Mouse (Mus musculus) liver, embryonic 15.5 days (tissue): ENCODE data around the gene Commd7. TPM values are rescaled to one million over a fixed set of nuclear protein-coding genes. Genes with fewer than 3 reads are reported as not detected.

ENCODE experiments used
- ATAC-seq: fragments of 200-750 bp; cut with Nextera tagmentation; 2 replicates; pipeline ENCODE4 v1.8.0; 2017; ENCODE audit warnings: moderate number of reproducible peaks, mild to moderate bottlenecking, moderate library complexity; ENCODE audit not compliant: insufficient read depth
- H3K27ac ChIP-seq: fragments of 300-500 bp; sonication (generic); replicated peaks from 2 replicates; pipeline ENCODE4 v1.5.1; 2015; ENCODE audit warnings: mild to moderate bottlenecking, inconsistent platforms
- H3K27me3 ChIP-seq: fragments of 300-500 bp; sonication (generic); 2 replicates; pipeline ENCODE4 v1.6.1; 2015; ENCODE audit warnings: mild to moderate bottlenecking, inconsistent platforms
- H3K36me3 ChIP-seq: fragments of 300-500 bp; sonication (generic); replicated peaks from 2 replicates; pipeline ENCODE4 v1.6.1; 2015; ENCODE audit warnings: moderate library complexity, mild to moderate bottlenecking, inconsistent platforms
- H3K4me1 ChIP-seq: fragments of 300-500 bp; sonication (generic); replicated peaks from 2 replicates; pipeline ENCODE4 v1.6.1; 2015; ENCODE audit warnings: inconsistent platforms
- H3K4me2 ChIP-seq: fragments of 300-500 bp; sonication (generic); 2 replicates; pipeline ENCODE4 v1.6.1; 2015; ENCODE audit warnings: moderate library complexity, mild to moderate bottlenecking, inconsistent platforms
- H3K4me3 ChIP-seq: fragments of 300-500 bp; sonication (generic); replicated peaks from 2 replicates; pipeline ENCODE4 v1.5.1; 2015; ENCODE audit warnings: mild to moderate bottlenecking, inconsistent platforms
- H3K9ac ChIP-seq: fragments of 300-500 bp; sonication (generic); 2 replicates; pipeline ENCODE4 v1.6.1; 2015; ENCODE audit warnings: moderate library complexity, mild to moderate bottlenecking, inconsistent platforms
- H3K9me3 ChIP-seq: fragments of 300-500 bp; sonication (generic); replicated peaks from 2 replicates; pipeline ENCODE4 v1.6.1; 2016; ENCODE audit warnings: inconsistent platforms
- WGBS: fragments of 180-500 bp; shearing (Covaris S2); methylation state at CpG from one replicate; pipeline ENCODE4 v1.1.7; 2015; ENCODE audit warnings: mixed read lengths; ENCODE audit not compliant: insufficient replicate concordance; 5-methylcytosine and 5-hydroxymethylcytosine counted together
- polyA plus RNA-seq: library from polyadenylated mRNA; unstranded; fragments of >200 nt; fragmentation: Nextera tagmentation; extraction: Ambion mirVana; gene quantifications from 2 replicates; pipeline ENCODE4 v1.2.1, GENCODE M21; 2015

Commd7 gene
- polyA plus RNA-seq, 1 experiment from 2014 or later = 28.2 TPM

DNA sequence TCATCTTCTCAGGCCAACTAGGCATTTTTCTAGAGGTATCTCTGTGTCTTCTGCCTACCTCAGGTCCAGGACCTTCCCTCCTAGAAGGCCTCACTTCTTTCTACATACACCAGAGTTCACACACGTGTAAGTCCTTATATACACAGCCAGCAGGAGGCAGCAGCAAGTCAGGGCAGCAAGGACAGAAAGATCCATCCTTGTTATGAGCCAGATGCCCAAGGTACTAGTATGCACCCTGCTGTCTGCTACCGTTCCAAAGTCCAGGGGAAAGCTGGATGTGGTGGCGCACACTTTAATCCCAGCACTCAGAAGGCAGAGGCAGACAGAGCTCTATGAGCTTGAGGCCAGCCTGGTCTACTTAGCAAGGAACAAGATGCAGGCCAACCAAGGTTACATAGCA lies 26.2 kb downstream of the Commd7 start:
- 71% methylated on average over 3 of the region's 3 CpGs for WGBS
- peak overlapping the region; percentile 94; the same call in 1 of the 2 replicates for H3K27ac ChIP-seq

DNA sequence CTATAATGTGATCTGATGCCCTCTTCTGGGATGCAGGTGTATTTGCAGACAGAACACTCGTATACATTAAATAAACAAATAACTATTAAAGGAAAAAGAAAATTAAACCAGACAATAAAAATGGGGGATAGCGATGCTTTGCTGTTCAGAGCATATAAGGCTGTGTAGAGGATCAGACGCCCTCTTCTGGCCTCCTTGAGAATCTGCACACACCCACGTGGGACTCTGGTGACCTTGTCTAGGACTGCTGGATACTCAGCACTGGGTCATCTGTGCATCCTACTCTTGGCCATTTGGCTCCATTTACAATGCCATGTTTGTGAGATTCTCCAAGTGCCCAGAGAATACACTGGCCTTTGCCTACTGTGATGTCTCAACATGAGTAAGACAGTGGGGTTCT lies 28.9 kb downstream of the Commd7 start:
- no peak for ATAC-seq
- Histone ChIP-seq H3K4me2 (no peak overlapping the region), H3K4me3 (no peak overlapping the region), H3K9me3 (no peaks in the 10 kb centered on the region), H3K4me1 (peaks cover 55% of the 10 kb centered on the region), H3K9ac (no peak overlapping the region), H3K27me3 (no peaks in the 10 kb centered on the region), H3K36me3 (no peaks in the 10 kb centered on the region), H3K27ac (0 out of 2 replicates have a peak overlapping the region, but pooled peaks have one; percentile 5)
- 34% methylated on average over 4 of the region's 4 CpGs for WGBS

More for the DNA sequence above, 26.2 kb downstream of the Commd7 start:
- peaks cover 67% of the 10 kb centered on the region for H3K4me1 ChIP-seq
- no peaks in the 10 kb centered on the region for H3K27me3 ChIP-seq
- no peak for ATAC-seq
- H3K4me2 ChIP-seq = no peak overlapping the region
- no peak overlapping the region for H3K4me3 ChIP-seq
- no peaks in the 10 kb centered on the region for H3K9me3 ChIP-seq
- no peak overlapping the region for H3K9ac ChIP-seq
- H3K36me3 ChIP-seq = no peaks in the 10 kb centered on the region

DNA sequence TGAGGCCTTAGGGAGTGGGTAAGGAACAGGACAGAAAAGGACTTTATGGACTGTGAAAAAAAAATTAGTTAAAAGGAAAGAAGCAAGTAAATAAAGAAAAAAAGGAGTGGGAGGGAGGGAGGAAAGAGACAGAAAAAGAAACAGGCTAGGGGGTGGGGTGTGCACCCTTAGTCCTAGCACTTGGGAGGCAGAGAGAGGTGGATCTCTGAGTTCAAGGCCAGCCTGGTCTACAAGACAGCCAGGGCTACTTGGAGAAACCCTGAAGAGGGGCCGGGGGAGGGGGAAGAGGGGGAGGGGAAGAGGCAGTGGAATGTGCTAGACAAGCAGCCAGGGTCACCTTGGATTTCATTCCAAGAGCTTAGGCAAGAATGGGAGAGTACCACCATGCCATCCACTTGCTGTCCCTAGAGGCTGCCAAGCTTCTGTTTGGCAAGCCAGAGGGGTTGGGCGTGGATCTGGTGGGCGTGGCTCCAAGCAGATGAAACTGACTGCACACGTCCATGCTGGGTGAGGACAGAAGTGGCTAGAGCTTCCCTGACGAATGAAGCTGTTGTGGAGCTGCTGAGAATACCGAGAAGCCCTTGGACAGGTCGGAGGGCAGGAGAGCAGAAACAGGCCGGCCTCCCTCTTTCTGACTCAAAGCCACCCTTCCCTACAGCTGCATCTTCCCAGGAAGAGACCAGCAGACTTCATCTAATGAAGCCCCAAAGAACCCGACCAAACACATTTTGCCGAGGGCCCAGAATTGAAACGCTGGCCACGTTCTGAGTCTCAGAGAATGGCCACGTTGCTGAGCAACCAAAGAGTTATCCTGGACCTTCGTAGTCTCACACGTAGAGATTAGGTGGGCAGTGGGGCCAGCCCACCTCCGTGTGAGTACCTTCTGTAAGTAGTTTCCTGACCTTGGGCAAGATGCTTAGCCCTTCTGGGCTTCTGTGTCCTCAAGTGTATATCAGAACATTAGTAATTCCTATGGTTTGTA lies 31.6 kb downstream of the Commd7 start:
- Histone ChIP-seq H3K4me1 (peaks cover 37% of the 10 kb centered on the region), H3K9ac (0 out of 2 replicates have a peak overlapping the region, but pooled peaks have one; percentile 15)
- 47% methylated on average over 16 of the region's 16 CpGs for WGBS

DNA sequence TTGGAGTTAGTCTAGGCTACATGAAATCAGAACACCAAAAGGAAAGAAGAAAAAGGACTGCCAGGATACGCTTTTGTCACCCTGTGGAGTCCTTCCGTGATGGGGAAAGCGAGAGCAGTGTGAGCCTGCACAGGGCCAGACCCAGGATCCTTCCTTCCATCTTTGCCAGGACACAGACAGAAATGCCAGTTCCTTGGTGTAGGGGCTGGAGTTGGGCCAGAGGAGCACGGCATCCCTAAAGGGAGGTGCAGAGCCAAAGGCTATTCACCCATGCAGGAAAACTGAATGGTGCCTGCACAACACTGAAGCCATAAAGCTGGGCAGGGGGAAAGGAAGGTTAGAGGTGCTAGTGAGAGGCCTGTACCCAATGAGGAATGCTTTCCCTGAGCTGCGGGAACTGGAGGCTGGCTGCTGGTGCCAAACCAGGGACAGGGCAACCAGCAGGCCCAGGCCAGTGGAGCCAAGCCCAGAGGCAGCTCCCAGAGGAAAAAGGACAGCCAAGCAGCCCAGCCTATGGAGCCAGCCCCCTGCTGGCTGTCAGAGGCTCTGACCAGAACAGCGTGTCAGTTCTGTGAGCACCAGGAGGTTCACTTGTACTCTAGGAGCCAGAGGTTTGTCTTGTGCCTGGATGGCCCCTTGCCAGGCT lies 32.4 kb downstream of the Commd7 start:
- 55% methylated on average over 6 of the region's 6 CpGs for WGBS
- H3K27me3 ChIP-seq = no peaks in the 10 kb centered on the region
- no peak overlapping the region for H3K4me3 ChIP-seq
- H3K4me2 ChIP-seq = no peak overlapping the region
- no peak overlapping the region for H3K27ac ChIP-seq
- peaks cover 36% of the 10 kb centered on the region for H3K4me1 ChIP-seq
- no peaks in the 10 kb centered on the region for H3K36me3 ChIP-seq
- ATAC-seq = peak; percentile 52; the same call in 1 of the 2 replicates
- 0 out of 2 replicates have a peak overlapping the region, but pooled peaks have one; percentile 1 for H3K9ac ChIP-seq
- no peaks in the 10 kb centered on the region for H3K9me3 ChIP-seq

More for the DNA sequence above, 31.6 kb downstream of the Commd7 start:
- ATAC-seq = peak; percentile 77
- peak overlapping the region; percentile 43 for H3K4me2 ChIP-seq
- H3K9me3 ChIP-seq = no peaks in the 10 kb centered on the region
- H3K27me3 ChIP-seq = no peaks in the 10 kb centered on the region
- no peaks in the 10 kb centered on the region for H3K36me3 ChIP-seq
- no peak overlapping the region for H3K4me3 ChIP-seq
- peak overlapping the region; percentile 45; the same call in 1 of the 2 replicates for H3K27ac ChIP-seq

DNA sequence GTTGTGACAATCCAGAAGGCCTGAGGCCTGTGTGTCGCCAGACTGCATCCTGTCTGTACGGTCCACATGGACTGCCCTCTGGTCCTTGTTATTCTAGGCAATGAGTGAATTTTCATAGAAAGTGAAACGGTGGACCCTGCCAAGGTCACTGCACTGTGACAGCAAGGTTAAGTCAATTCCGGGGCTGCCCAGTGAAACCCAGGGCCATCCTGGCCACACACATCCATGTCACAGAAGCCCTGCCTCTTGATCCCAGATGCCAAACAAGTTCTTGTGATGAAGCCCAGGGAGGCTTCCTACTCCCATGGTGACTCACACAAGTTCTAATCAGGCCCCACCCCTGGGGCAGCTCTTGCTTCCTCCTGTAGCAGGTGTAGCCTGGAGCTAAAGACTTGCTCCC lies 35.0 kb downstream of the Commd7 start:
- WGBS = 63% methylated on average over 4 of the region's 4 CpGs
- Histone ChIP-seq H3K9ac (no peak overlapping the region), H3K27me3 (no peaks in the 10 kb centered on the region), H3K9me3 (no peaks in the 10 kb centered on the region), H3K36me3 (no peaks in the 10 kb centered on the region), H3K4me3 (no peak overlapping the region), H3K4me2 (no peak overlapping the region), H3K4me1 (peaks cover 38% of the 10 kb centered on the region), H3K27ac (no peak overlapping the region)
- ATAC-seq = peak; percentile 21; the same call in 1 of the 2 replicates

DNA sequence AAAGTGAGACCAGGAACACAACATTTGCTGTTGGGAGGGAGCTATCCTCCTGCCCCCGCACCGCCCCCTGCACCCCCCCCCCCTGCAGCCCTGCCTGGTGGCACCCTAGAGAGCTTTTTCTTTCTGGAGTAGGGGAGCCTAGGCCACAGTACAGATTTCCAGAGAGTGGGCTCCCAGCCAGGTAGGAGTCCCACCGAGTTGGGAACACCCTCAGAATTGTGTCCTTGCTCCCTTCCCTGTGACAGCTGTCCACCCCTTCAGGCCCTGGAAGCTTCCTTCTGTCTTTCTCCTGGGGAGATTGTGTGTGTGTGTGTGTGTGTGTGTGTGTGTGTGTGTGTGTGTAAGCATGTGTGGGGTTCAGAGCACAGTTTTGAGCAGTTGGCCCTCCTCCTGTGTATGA lies 35.6 kb downstream of the Commd7 start:
- 77% methylated on average over 3 of the region's 3 CpGs for WGBS
- Histone ChIP-seq H3K9me3 (no peaks in the 10 kb centered on the region), H3K36me3 (no peaks in the 10 kb centered on the region), H3K4me1 (peaks cover 44% of the 10 kb centered on the region), H3K4me3 (no peak overlapping the region), H3K9ac (no peak overlapping the region), H3K27ac (no peak overlapping the region), H3K4me2 (no peak overlapping the region), H3K27me3 (no peaks in the 10 kb centered on the region)
- ATAC-seq = no peak

DNA sequence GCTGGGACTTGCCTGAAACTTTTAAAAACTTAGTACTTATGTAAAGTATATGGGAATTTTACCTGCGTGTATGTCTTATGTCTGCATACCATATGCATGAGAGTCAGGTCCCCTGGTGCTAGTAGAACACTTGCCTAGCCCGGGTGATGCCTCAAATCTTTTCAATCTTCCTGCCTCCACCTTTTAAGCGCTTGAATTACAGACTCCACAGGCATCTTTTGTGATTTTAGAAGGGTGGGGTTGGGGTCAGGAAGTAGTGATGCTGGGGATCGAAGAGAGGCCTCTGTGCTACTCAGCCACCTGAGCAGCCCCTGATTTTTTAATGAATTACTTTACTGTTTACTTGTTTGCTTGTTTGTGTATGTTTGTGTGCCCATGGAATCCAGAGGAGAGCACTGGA lies 37.6 kb downstream of the Commd7 start:
- ATAC-seq = no peak
- H3K36me3 ChIP-seq = no peaks in the 10 kb centered on the region
- no peak overlapping the region for H3K4me3 ChIP-seq
- H3K4me1 ChIP-seq = peaks cover 28% of the 10 kb centered on the region
- no peaks in the 10 kb centered on the region for H3K9me3 ChIP-seq
- H3K4me2 ChIP-seq = no peak overlapping the region
- no peaks in the 10 kb centered on the region for H3K27me3 ChIP-seq
- H3K27ac ChIP-seq = no peak overlapping the region
- 60% methylated on average over 4 of the region's 4 CpGs for WGBS
- H3K9ac ChIP-seq = no peak overlapping the region

DNA sequence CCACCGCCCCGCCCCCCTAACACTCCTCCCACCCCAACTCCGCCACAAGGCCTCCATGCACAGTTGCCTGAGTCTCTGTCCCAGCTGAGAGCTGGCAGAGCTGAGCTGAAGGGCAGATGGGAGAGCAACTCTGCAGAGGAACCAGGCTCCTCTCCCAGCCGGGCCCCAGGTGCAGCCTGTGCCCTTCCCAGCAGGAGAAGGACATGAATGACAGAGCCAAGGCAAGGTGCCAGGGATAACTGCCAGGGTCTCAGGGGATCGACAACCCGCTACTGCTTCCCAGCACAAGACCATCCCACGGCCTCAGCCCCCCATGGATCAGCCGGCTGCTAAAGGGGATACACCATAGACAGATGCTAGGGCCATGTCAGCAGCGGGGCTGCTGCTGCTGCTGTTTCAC lies 39.4 kb downstream of the Commd7 start:
- Histone ChIP-seq H3K27ac (peak overlapping the region; percentile 82), H3K9me3 (no peaks in the 10 kb centered on the region), H3K4me3 (no peak overlapping the region), H3K4me2 (no peak overlapping the region), H3K9ac (no peak overlapping the region), H3K27me3 (no peaks in the 10 kb centered on the region), H3K36me3 (no peaks in the 10 kb centered on the region), H3K4me1 (peaks cover 30% of the 10 kb centered on the region)
- 67% methylated on average over 9 of the region's 9 CpGs for WGBS
- peak; percentile 21; the same call in 1 of the 2 replicates for ATAC-seq

DNA sequence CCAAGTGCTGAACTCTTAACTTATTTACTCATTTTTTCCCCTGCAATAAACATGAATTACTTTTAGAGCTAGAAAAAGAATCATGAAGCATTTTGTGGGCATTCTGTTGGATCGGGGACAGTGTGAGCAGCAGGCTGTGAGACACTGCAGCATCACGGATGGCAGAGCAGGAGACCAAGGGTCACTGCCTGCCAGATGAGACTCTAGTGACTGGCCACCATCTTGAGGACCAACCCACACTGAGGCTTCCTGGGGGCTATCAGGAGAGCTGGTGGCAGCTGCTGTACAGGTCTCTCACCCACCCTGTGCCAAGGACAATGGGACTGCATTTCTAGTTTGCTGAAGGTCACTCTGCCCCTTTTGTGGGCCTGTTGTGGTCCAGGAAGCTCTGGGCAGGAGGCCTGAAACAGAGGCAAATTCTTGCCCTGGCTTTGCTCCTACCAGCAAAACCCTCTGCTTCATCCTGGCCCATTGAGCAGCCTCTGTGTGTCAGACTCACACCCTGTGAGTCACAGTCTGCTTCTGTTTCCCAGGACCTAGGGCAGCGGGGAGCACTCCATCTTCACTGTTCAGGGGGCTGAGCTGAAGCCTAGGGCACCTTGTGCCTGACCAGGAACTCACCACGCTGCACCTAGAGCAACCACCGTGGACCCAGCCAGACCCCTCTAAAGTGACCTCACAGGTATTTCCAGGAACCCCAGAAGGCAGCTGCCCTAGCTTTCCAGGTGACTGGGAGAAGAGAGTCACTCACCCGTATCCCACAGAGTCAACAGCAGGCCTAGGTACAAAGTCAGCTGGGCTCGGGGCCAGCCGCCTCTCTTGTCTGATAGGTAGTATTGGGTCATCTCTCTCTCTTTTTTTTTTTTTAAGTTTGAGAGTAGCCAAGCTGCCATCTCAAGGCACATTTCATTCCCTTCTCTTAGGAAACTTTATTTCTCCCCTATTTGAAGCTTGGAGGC lies 40.2 kb downstream of the Commd7 start:
- ATAC-seq = peak; percentile 70
- H3K36me3 ChIP-seq = no peaks in the 10 kb centered on the region
- H3K4me1 ChIP-seq = peaks cover 25% of the 10 kb centered on the region
- H3K9me3 ChIP-seq = no peaks in the 10 kb centered on the region
- no peak overlapping the region for H3K4me2 ChIP-seq
- H3K27me3 ChIP-seq = no peaks in the 10 kb centered on the region
- peak overlapping the region; percentile 82 for H3K27ac ChIP-seq
- no peak overlapping the region for H3K4me3 ChIP-seq
- H3K9ac ChIP-seq = no peak overlapping the region
- 79% methylated on average over 8 of the region's 8 CpGs for WGBS

DNA sequence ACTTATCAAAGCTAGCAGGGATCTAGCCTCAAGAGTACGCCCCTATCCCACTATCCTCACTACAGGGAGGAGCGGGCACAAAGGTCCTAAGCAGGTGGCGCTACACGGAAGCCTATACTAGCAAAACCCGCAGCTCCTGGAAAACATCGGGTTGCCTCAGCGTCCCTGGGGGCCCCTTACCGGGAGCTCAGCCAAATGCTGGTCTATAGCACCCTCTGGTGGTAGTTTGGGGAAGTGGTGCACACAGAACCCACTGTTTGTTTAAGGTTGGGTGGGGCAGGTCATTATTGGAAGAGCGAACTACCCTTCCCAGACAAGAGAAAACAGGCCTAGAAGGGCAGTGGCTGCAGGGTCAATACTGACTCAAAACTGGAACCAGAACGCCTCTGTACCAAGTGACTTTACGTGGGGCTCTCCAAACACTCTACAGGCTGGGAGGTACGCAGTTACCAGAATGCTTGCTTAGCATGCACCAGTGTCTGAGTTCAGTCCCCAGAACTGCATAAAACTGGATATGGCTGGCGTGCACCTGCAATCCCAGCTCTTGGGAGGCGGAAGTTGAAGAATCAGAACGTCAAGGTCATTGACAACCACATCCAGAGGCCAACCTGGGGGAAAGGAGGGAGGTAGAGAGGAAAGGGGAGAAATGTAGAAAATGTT lies 45.9 kb downstream of the Commd7 start:
- Histone ChIP-seq H3K9me3 (no peaks in the 10 kb centered on the region), H3K27me3 (no peaks in the 10 kb centered on the region), H3K36me3 (no peaks in the 10 kb centered on the region), H3K4me1 (peaks cover 55% of the 10 kb centered on the region), H3K27ac (peak overlapping the region; percentile 53), H3K4me3 (peak overlapping the region; percentile 32; the same call in 1 of the 2 replicates), H3K9ac (peak overlapping the region; percentile 39; the same call in 1 of the 2 replicates), H3K4me2 (peak overlapping the region; percentile 71)
- peak; percentile 49 for ATAC-seq
- 8% methylated on average over 15 of the region's 15 CpGs for WGBS
